Mouse (Mus musculus): Measurements from ENCODE around the gene Arhgap10. TPM values are rescaled to one million over a fixed set of nuclear protein-coding genes. Genes with fewer than 3 reads are reported as not detected.

The Arhgap10 gene
- 1,000 to 10,000 TPM in 1 of 26 experiments, 100 to 1,000 TPM in 25; 347 to 1,329 (median 426) TPM for total RNA-seq (2018; cell fraction: chromatin; rRNA removed)
- total RNA-seq (2018; cell fraction: cytosol; rRNA removed): 100 to 1,000 TPM in 2 of 26 experiments, 10 to 100 TPM in 24; 73.8 to 104 (median 89.1) TPM
- 100 to 1,000 TPM; 123 to 625 (median 180) TPM for total RNA-seq (2018; cell fraction: nucleus; rRNA removed)
- polyA plus RNA-seq (2018): 50.4 to 116 TPM (median 74.4 TPM) in 3 replicates

GRCm38 (mm10) chr8:77517301-77518200 lies at the start of gene Arhgap10:
Gene Arhgap10, minus strand, starts transcription at chr8:77517953.
- Histone ChIP-seq H3K27ac (peak within 1 kb of the TSS; percentile 89), H3K4me3 (ENCODE audit: inconsistent target) (peak within 1 kb of the TSS; percentile 80), H3K36me3 (ENCODE audit: inconsistent target) (no peaks in the 10 kb centered on the region), H3K79me2 (ENCODE audit: inconsistent target) (peaks cover 74% of the 10 kb centered on the region)
- under 1% methylated on average over 67 of the region's 95 CpGs for WGBS (ENCODE audit: missing documents)

DNA sequence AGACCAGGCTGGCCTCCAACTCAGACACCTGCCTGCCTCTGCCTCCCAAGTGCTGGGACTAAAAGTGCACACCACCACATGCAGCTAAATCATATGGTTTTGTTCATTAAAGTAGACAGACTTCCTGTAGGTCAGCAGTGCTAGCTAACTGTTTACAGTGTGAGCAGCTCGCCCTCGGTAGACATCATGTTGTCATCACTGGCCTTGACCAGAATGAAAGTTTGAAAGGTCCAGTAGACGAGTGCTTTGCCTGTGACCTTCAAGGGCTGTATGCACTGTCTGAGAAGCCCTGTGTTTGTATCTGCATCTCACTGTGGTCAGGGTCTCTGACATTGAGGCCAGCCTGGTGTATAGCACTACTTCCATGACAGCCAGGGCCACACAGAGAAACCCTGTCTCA lies 43.7 kb upstream of the Arhgap10 start:
- Histone ChIP-seq H3K4me3 (ENCODE audit: inconsistent target) (no peak overlapping the region), H3K27ac (no peak overlapping the region), H3K36me3 (ENCODE audit: inconsistent target) (peaks cover 80% of the 10 kb centered on the region), H3K79me2 (ENCODE audit: inconsistent target) (peaks cover 7% of the 10 kb centered on the region; the same call in 1 of the 2 replicates)
- WGBS (ENCODE audit: missing documents): 96% methylated on average over 3 of the region's 3 CpGs

- WGBS (ENCODE audit: missing documents): 95% methylated on average over 3 of the region's 3 CpGs
- no peak overlapping the region for H3K4me3 ChIP-seq (ENCODE audit: inconsistent target)
- H3K27ac ChIP-seq: no peak overlapping the region
- H3K36me3 ChIP-seq (ENCODE audit: inconsistent target): peaks cover 58% of the 10 kb centered on the region
- H3K79me2 ChIP-seq (ENCODE audit: inconsistent target): peaks cover 55% of the 10 kb centered on the region
Observed at GRCm38 (mm10) chr8:77552491-77552890, 34.7 kb upstream of the Arhgap10 start.

GRCm38 (mm10) chr8:77549881-77550580 lies 32.3 kb upstream of the Arhgap10 start:
- WGBS (ENCODE audit: missing documents): 9% methylated on average over 6 of the region's 7 CpGs
- H3K36me3 ChIP-seq (ENCODE audit: inconsistent target): peaks cover 34% of the 10 kb centered on the region
- H3K79me2 ChIP-seq (ENCODE audit: inconsistent target): peaks cover 55% of the 10 kb centered on the region
- H3K27ac ChIP-seq: peak overlapping the region; percentile 47
- H3K4me3 ChIP-seq (ENCODE audit: inconsistent target): peak overlapping the region; percentile 71

DNA sequence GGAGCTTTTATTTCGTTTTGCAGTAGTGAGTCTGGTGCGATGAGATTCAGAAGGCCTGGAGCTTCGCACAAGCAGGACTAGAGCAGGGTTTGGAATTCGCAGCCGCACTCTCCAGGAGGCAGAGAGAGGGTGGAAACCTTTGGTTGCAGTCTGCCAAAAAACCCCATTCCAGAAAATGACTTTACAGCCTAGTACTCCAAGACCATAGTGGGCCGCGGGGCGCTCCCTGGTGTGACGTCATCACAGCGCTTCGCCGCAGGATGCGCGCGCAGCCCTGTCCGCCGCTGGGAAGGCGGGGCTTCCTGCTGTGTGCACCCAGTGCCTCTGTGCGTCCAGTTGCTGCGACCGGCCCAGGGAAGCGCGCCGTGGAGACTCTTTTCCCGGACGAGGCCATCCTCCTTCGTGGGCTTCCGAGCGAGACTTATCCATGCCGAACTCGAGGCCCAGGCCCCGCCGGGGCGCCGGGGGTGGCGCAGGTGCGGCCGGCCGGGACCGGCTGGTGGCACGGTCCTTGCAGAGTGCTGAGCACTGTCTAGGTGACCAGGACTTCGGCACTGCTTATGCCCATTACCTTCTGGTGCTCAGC lies 31.5 kb upstream of the Arhgap10 start, which contains the start of gene Prmt9:
Gene Prmt9, plus strand, starts transcription at position 277 of the 586 bp plus-strand sequence.
- H3K36me3 ChIP-seq (ENCODE audit: inconsistent target): peaks cover 30% of the 10 kb centered on the region
- peak within 1 kb of the TSS; percentile 47 for H3K27ac ChIP-seq

GRCm38 (mm10) chr8:77545616-77546015 lies 27.9 kb upstream of the Arhgap10 start:
- Histone ChIP-seq H3K79me2 (ENCODE audit: inconsistent target) (peaks cover 11% of the 10 kb centered on the region), H3K4me3 (ENCODE audit: inconsistent target) (no peak overlapping the region)
- WGBS (ENCODE audit: missing documents): 73% methylated on average over 4 of the region's 4 CpGs

More for the DNA sequence above, 31.5 kb upstream of the Arhgap10 start, which contains the start of gene Prmt9:
- WGBS (ENCODE audit: missing documents): 5% methylated on average over 42 of the region's 42 CpGs
- H3K79me2 ChIP-seq (ENCODE audit: inconsistent target): peaks cover 47% of the 10 kb centered on the region
- peak within 1 kb of the TSS; percentile 71 for H3K4me3 ChIP-seq (ENCODE audit: inconsistent target)

DNA sequence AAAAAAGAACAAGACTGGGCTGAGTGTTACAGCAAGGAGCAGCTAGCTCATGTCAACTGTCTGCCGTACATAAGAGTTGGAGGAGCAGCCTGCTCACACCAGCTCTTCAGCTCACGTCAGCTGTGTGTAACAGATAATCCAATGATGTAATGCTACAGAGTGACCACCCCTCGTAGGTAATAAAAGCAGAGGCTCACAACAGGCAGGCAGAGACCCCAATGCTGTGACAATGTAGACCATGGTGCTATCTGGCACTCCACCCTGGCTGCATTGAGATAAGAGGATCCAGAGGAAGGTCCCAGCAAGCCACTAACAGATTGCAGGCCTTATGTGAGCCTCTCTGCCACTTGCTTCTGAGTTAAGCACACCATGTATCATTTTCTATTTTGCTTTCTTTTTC lies 26.7 kb upstream of the Arhgap10 start:
- WGBS (ENCODE audit: missing documents): 83% methylated on average over 3 of the region's 3 CpGs
- H3K36me3 ChIP-seq (ENCODE audit: inconsistent target): no peaks in the 10 kb centered on the region
- no peak overlapping the region for H3K4me3 ChIP-seq (ENCODE audit: inconsistent target)
- H3K79me2 ChIP-seq (ENCODE audit: inconsistent target): no peaks in the 10 kb centered on the region
- H3K27ac ChIP-seq: no peak overlapping the region

More at GRCm38 (mm10) chr8:77545616-77546015, 27.9 kb upstream of the Arhgap10 start:
- Histone ChIP-seq H3K36me3 (ENCODE audit: inconsistent target) (no peaks in the 10 kb centered on the region), H3K27ac (no peak overlapping the region)

DNA sequence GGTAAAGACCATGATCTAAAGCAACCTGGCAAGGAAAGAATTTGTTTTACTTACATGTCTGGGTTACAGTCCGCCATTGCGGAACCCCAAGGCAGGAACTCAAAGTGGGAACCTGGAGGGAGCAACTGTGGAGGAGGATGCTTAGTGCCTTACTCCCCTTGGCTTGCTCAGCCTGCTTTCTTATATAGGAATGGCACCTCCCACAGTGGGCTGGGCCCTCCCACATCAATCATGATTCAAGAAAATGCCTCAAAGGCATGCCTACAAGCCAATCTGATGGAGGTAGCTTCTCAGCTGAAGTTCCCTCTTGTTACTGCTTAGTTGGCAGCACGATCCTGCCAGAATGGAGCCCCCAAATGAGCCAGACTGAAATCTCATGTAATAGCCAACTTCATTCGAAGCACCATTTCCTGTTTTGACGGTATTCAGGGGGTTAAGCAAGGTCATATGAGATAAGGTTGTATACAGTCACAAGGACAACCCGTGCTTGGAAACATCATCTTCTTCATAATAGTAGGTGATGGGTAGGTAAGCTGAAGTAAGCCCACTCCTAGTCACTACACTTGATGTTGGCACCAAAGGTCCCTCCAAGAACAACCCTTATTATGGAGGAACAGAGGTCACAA lies 25.5 kb upstream of the Arhgap10 start:
- H3K79me2 ChIP-seq (ENCODE audit: inconsistent target): no peaks in the 10 kb centered on the region
- H3K36me3 ChIP-seq (ENCODE audit: inconsistent target): no peaks in the 10 kb centered on the region
- no peak overlapping the region for H3K27ac ChIP-seq
- no peak overlapping the region for H3K4me3 ChIP-seq (ENCODE audit: inconsistent target)
- WGBS (ENCODE audit: missing documents): 66% methylated on average over 6 of the region's 6 CpGs

DNA sequence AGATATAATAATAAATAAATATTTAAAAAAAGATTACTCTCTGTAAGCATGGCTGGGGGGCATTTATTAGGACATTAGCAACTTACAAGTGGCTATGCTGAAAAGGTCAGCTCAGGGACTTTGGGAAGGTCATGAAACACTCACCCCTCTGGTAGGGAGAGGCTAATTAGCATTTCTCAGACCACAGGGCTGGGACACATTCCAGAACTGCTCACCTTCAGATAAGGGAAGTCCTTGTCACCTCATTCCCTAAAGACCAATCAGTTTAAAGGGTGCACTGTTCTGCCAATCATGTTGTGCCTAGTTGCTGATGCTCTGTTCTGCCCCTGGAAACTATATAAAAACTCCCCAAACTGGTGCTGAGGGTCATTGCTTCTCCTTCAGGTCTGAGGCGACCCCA lies 20.5 kb upstream of the Arhgap10 start:
- Histone ChIP-seq H3K4me3 (ENCODE audit: inconsistent target) (no peak overlapping the region), H3K79me2 (ENCODE audit: inconsistent target) (no peaks in the 10 kb centered on the region), H3K36me3 (ENCODE audit: inconsistent target) (no peaks in the 10 kb centered on the region), H3K27ac (no peak overlapping the region)
- WGBS (ENCODE audit: missing documents): 91% methylated on average over 1 of the region's 1 CpGs

DNA sequence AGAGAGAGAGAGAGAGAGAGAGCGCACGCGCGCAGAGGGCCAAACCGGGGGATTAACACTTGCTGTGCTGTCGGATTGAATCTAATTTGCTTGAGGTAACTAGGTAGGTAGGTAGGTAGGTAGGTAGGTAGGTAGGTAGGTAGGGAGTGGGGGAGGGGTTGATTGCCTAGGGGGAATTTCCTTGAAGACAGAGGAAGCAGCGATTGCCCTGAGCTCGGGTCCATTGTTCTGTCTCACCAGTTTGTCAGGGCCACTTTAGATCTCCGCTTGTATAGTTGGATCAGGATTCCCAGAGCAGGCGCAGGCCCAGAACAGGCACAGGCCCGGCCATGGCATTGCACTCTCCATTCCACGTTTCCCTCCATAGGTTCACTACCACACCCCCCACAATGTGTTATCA lies 19.1 kb upstream of the Arhgap10 start:
- Histone ChIP-seq H3K36me3 (ENCODE audit: inconsistent target) (no peaks in the 10 kb centered on the region), H3K79me2 (ENCODE audit: inconsistent target) (no peaks in the 10 kb centered on the region), H3K27ac (no peak overlapping the region), H3K4me3 (ENCODE audit: inconsistent target) (no peak overlapping the region)
- WGBS (ENCODE audit: missing documents): 94% methylated on average over 11 of the region's 12 CpGs

- Histone ChIP-seq H3K4me3 (ENCODE audit: inconsistent target) (no peak overlapping the region), H3K27ac (no peak overlapping the region), H3K79me2 (ENCODE audit: inconsistent target) (no peaks in the 10 kb centered on the region), H3K36me3 (ENCODE audit: inconsistent target) (no peaks in the 10 kb centered on the region)
- WGBS (ENCODE audit: missing documents): 93% methylated on average over 5 of the region's 5 CpGs
Observed at GRCm38 (mm10) chr8:77535026-77535595, 17.4 kb upstream of the Arhgap10 start.

GRCm38 (mm10) chr8:77534358-77534992 lies 16.7 kb upstream of the Arhgap10 start:
- Histone ChIP-seq H3K36me3 (ENCODE audit: inconsistent target) (no peaks in the 10 kb centered on the region), H3K4me3 (ENCODE audit: inconsistent target) (no peak overlapping the region), H3K79me2 (ENCODE audit: inconsistent target) (no peaks in the 10 kb centered on the region), H3K27ac (no peak overlapping the region)
- WGBS (ENCODE audit: missing documents): 70% methylated on average over 8 of the region's 8 CpGs

DNA sequence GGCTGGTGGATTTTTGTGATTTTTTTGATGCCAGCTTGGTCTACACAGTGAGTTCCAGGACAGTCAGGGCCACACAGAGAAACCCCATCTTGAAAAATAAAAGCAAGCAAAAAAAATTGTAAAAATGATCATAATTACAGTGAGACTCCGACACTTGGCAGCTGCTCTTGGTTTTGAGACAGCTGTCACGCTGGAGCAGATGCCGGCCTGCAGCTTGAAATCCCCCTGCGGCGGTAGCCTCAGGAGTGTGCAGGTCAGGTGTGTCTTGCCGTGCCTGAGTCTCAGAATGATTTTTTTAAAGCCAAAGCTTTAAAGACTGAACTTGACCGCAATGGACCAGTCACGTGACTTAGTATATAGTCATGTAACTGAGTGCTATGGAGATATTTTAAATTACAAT lies 8.4 kb upstream of the Arhgap10 start:
- Histone ChIP-seq H3K4me3 (ENCODE audit: inconsistent target) (no peak overlapping the region), H3K79me2 (ENCODE audit: inconsistent target) (no peaks in the 10 kb centered on the region), H3K27ac (no peak overlapping the region), H3K36me3 (ENCODE audit: inconsistent target) (no peaks in the 10 kb centered on the region)
- WGBS (ENCODE audit: missing documents): 94% methylated on average over 8 of the region's 8 CpGs
